Mouse (Mus musculus) gastrocnemius, postnatal 36 days (tissue): Measurements from ENCODE around the gene Nkx2-5. TPM values are rescaled to one million over a fixed set of nuclear protein-coding genes. Genes with fewer than 3 reads are reported as not detected.
A peak's percentile ranks its signal among the peaks of the same experiment; 100 is the strongest.

Experiments
- DNase-seq, 2 experiments: peaks; one replicate each; pipeline ENCODE4 v3.0.0; 2022
- intact Hi-C: fragments of 180-260 bp; cut with DNase I; formaldehyde crosslinking; loops from one replicate; pipeline ENCODE4 v1.15.1; 2025
- total RNA-seq, 2 experiments: library from RNA; stranded (reverse); gene quantifications; 2 replicates each; pipeline ENCODE4 v1.2.3; 2021

The Nkx2-5 gene
- total RNA-seq, 2 experiments from 2014 or later: not detected

DNA sequence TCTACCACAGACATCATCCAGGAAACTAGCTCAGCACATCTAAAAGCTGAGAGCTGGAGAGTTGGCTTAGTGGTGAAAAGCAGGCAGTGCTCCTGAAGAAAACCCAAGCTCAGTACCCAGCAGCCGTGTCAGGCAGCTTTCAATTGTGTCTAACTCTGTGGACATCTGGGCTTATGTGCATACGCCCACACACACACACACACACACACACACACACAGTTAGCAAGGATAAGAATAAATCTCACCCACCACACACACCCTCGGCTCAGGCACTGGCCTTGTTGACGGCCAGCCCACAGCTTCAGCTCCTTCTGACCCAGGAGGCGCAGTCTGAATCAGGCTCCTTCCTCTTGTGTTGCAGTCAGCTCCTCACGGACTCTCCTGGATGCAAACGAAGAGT, 53.2 kb downstream of the Nkx2-5 start:
- peak in 1 of 2 experiments; percentile 6 for DNase-seq

DNA sequence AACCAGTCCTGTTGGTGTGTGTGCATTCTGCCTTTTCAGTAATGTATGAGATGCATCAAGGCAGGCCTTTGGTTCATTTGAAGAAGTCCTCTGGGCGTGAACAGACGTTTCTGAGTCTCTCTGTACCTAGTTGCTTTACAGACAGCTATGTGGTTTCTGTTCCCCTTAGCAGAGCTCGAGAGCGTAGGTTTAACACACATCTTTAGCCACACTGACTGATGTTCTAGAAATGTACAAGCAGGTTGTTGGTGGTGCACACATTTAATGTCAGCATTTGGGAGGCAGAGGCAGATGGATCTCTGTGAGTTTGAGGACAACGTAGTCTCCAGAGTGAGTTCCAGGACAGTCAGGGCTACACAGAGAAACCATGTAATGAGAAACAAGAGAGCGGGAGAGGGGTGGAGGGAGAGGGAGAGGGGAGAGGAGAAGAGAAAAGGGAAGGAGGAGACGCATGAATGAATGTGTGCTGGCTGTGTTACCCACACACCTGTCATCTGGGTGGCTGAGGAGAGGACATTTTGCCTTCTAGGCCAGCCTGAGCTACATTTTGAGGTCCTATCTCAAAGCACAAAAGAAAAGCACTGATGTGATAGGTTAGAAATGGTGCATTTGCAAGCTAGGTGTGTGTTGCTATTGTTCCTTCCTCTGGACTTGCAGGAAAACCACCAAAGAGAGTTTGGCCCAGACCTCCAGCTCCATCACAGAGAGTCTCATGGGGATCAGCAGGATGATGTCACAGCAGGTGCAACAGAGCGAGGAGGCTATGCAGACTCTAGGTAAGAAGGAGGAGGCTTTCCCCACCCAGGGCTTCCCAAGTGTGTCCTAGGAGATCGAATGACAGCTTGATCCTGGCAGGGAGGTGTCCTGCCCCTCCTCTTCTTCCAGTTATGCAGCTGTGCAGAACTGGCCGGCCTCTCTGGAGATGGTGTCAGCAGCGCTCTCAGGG, 54.3 kb downstream of the Nkx2-5 start:
- no peak for DNase-seq
- intact Hi-C loops: no loop called here

More for the DNA sequence above, 53.2 kb downstream of the Nkx2-5 start:
- intact Hi-C loops: no loop called here

- DNase-seq: no peak
- intact Hi-C loops: no loop called here
Measured at GRCm38 (mm10) chr17:26789460-26790268, 55.1 kb downstream of the Nkx2-5 start.

GRCm38 (mm10) chr17:26788986-26789385, 55.8 kb downstream of the Nkx2-5 start:
- intact Hi-C loops: no loop called here
- no peak for DNase-seq

Other genes starting within 250 kb of the Nkx2-5 start
- gene Atp6v0e, start 181.8 kb downstream of the Nkx2-5 start, total RNA-seq: 10 to 100 TPM; 32.7 to 34.6 TPM
- gene Crebrf, start 129.4 kb downstream of the Nkx2-5 start, total RNA-seq: 10 to 100 TPM; 20.9 to 34.0 TPM
- 10 to 100 TPM; 19.4 to 26.0 TPM for gene Bnip1, start 63.9 kb downstream of the Nkx2-5 start, total RNA-seq
- gene Kifc5b, start 72.1 kb upstream of the Nkx2-5 start, total RNA-seq: under 1 TPM; 0.49 to 0.64 TPM
- 1 to 10 TPM; 5.8 to 6.3 TPM for gene Phf1, start 88.0 kb upstream of the Nkx2-5 start, total RNA-seq
- 10 to 100 TPM; 82.8 to 91.1 TPM for gene Cuta, start 94.6 kb upstream of the Nkx2-5 start, total RNA-seq
- 1 to 10 TPM; 3.4 to 3.5 TPM for gene Syngap1, start 96.2 kb upstream of the Nkx2-5 start, total RNA-seq
- gene Zbtb9, start 128.2 kb upstream of the Nkx2-5 start, total RNA-seq: under 1 TPM in 1 of 2 experiments, not detected in 1; 0.94 TPM
- 10 to 100 TPM; 20.9 to 21.4 TPM for gene Bak1, start 184.0 kb upstream of the Nkx2-5 start, total RNA-seq
- 1 to 10 TPM; 1.8 to 2.2 TPM for gene Itpr3, start 212.3 kb upstream of the Nkx2-5 start, total RNA-seq